Mouse (Mus musculus) urinary bladder, postnatal 14 days (tissue): Measurements from ENCODE around the gene Wipf2.
A peak's percentile ranks its signal among the peaks of the same experiment; 100 is the strongest.

Experiments used
- DNase-seq: peaks from one replicate; pipeline ENCODE4 v3.0.0; 2021; ENCODE audit warnings: low spot score

Gene Wipf2

DNA sequence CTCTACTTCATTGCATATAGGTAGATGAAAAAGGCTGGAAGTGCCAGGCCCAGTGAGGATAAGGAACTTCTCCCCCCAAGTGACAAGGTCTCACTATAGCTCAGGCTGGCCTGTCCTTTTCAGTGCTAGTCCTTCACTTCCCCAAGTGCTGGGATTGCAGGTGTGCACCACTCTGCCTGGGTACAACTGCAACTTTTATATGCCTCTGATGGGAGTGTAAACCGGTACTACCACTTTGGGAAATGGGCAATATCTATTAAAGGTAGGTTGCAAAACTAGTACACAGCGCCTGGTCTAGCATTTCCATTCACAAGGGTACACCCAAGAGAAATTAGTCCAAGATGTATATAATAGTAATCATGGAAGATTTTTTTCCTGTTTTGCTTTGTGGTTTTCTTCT lies 8.8 kb upstream of the Wipf2 start:
- no peak for DNase-seq

DNA sequence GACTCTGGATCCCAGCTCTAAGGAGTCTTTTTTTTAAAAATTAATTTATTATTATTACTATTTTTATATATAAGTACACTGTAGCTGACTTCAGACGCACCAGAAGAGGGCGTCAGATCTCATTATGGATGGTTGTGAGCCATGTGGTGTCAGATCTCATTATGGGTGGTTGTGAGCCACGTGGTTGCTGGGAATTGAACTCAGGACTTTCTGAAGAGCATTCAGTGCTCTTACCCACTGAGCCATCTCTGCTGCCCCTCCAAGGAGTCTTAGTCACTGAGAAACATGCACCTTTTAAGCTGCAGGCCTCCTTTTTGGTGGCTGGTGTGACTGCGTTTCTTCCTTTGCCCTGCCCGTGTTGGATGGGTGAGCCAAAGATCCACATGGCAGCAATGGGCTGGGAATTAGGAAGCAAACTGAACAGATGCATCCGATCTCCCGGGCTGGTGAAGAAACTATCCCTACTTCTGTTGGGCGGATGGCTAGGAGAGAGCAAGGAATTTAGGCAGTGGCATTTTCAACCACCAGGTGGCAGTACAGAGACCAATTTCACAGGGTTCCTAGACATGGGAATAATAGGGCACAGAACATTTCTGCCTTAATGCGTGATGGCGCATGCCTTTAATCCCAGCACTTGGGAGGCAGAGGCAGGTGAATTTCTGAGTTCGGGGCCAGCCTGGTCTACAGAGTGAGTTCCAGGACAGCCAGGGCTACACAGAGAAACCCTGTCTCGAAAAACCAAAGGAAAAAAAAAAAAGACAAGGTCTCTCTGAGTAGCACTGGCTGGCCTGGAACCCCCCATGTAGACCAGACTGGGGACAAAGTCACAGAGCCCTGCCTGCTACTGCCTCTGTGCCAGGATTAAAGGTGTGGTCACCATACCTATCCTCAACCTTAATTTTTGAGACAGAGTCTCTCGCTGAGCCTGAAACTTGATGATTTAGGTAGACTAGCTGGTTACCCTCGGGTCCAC lies 4.4 kb upstream of the Wipf2 start:
- peak; percentile 92 for DNase-seq

DNA sequence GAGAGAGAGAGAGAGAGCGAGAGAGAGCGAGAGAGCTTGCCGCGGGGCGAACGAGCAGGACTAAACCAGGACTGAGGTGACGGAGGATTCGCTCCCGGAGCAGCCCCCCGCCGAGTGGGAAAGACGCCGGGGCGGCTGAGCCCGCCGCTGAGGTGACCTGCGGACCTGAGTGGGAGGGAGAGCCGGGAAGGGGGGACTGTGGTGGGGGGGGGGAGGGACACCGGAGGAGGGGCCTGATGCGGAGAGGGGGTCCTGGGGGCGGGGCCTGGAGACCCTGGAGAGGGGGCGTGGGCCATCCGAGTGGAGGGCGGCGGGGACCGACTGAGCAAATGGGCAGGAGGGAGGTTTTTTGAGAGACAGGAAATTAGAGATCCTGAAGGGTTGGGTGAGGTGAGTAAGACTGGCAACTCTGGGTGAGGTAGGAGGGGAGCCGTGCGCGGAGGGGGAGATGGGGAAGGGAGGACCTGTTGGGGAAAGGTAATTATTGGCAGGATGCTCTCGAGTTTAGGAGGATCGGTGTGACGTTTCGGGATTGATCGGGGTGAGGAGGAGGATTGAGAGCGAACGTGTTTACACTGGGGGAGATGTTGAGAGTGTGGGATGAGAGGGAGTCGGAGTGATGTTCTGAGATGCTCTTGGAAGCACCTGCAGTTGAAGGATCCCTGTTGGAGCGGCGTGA lies 452 bp downstream of the Wipf2 start:
- DNase-seq = peak; percentile 52

DNA sequence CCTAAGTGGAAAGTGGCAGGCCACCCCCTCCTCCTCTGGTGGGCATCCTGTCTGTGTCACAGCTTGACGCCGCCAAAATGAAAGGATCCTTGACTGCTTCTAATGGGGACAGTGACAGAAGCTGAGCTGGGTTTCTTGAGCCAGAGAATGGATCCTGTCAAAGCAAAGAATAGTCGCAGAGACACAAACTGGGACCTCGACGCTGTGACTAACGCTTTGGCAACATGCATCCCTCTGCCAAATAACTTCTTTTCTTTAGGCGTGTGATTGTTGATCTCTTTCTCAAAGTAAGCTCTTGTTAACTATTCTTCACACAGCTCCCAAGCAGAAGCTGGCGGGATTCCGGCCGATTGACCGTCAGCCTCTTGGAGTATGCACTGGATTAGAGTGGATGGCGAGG lies 3.9 kb downstream of the Wipf2 start:
- no peak for DNase-seq

DNA sequence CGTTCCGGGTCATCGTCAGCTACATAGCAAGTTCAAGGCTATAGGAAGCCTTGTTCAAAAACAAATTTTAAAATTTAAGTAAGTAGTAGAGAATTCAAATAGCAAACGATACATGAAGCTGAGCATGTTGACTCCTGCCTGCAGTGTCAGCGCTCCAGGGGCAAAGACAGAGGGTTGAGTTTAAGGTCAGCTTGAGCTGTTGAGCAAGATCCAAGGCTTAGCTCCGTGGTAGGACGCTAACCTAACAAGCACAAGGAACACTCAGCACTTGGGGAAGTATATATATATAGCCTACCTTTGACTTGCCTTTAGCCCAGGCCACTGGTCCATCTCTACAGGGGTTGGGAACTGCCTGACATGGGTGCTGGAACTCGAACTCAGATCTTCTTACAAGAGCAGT lies 6.5 kb downstream of the Wipf2 start:
- DNase-seq = no peak

DNA sequence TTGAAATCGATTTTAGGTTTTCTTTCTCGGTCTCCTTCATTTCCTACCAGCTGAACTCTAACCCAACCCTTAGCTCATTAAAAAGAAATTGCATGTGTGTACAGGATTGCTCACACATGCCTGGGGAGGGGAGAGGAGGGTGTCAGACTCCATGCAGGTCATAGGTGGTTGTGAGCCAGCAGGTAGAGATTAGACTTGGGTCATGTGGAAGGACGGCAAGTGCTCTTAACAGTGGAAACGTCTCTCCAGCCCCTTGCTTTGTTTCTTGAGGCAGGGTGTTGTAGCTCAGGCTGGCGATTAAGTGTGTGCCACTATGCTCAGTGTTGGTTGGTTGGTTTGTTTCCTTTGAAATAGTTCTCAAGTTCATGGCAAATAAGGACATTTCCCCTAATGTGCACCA lies 7.4 kb downstream of the Wipf2 start:
- no peak for DNase-seq

DNA sequence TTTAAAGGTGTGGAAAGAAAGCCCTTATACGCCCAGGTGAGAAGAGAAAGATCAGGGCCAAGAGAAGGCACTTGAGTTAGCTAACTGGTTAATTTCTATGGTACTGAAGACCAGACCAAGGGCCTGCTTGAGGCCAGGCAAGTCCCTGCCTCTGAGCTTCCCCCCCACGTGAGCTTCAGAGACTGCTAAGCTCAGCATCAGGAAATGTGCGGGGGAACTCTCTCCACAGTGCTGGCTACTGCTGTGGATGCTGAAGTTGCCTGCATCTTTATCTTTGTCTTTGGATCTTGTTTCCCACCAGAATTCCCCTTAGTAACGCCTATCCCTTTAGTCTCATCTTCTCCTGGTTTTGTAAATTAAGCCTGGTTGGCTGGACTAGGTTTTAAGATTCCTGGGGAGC lies 8.0 kb downstream of the Wipf2 start:
- no peak for DNase-seq

DNA sequence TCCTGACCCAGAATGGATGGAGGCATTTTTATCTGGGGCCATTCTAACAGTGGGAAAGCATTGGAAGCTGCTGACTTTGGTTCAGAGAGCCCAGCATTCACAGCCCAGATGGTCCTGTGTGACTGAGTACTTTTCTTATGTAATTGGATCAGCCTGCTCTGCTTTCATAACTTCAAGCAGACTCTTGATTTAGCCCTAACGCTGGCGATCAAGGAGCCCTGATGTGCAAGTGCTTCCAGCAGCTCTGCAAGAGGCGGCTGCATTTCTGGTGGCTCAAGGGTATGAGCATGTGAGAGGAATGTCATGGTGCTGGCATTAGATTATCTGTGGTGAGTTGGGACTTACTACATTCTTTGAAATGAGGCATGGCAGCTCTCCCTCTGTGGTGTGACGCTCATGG lies 8.6 kb downstream of the Wipf2 start:
- DNase-seq = no peak

DNA sequence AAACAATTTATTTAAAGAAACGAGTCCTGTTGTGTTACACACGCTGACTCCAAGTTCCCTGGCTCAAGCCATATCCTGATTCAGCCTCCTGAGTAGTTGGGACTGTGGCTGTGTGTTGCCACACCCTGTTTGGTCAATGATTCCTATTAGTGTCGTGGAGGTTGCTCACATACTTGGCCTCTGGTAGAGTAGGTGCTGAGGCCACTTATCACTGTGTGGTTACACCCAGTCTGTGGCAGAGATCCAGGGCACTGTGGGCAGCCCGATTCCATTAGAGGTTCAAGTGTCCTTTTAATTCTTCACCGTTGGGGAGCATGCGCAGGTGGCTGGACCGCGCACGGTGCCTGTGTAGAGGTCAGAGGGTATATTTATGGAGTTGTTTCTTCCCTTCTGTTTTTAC lies 10.5 kb downstream of the Wipf2 start:
- DNase-seq = no peak

DNA sequence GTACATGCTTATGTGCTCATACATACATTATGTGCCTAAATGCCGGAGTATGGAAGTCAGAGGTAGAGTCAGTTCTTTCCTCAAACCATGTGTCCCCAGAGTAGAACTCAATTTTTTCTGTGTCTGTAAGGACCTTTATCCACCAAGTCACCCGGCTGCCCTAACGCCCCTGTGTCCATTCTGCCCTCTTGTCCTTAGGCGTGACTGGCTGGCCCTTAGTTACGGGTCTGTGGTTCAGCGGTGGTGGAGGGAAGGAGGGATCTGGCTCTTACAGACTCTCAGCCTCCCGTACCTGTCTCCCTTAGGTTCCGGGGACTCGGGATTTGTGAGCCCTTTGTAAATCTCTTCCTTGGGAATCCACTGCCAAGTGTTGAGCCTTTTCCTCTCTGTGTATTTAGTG lies 13.6 kb downstream of the Wipf2 start:
- DNase-seq = no peak

DNA sequence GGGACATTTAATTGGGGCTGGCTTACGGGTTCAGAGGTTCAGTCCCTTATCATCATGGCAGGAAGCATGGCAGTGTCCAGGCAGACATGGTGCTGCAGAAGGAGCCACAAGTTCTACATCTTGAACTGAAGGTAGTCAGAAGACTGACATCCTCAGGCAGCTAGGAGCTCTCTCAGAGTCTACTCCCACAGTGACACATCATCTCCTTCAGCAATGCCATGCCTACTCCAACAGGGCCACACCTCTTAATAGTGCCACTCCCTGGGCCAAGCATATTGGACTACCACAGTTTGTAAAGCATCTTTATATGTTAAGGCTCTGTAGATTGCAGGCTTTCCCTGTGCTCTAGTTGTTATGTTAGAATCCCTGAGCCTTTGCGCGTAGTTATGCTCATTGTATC lies 24.3 kb downstream of the Wipf2 start:
- no peak for DNase-seq

DNA sequence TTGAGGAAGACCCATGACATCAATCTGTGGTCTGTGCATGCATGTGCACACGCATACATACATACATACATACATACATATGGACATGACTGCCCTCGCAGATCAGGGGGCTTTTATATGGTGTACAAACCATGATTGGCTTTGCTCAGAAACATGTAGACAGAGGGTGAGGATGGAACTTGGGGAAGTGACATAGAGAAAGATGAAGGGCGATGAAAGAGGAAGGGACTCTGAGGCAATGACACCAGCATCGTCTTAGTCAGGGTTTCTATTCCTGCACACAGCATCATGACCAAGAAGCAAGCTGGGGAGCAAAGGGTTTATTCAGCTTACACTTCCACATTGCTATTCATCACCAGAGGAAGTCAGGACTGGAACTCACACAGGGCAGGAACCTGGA lies 25.6 kb downstream of the Wipf2 start:
- no peak for DNase-seq

DNA sequence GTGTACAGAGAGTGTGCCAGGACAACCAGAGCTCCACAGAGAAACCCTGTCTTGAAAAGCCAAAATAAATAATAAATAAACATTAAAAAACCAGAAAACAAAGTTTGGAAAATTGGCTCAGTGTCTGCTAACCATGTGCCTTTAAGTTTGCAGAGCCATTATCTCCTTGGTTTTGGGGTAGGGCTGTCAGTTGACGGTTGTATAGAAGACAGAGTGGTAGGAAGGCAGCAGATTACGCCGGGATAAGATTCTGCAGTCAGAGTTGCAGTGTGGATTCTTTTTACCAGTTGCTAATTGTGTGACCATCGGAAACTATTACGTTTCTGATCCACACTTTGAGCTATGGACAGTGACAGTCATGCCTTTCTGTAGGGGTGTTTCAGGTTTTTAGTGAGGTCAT lies 26.5 kb downstream of the Wipf2 start:
- no peak for DNase-seq

DNA sequence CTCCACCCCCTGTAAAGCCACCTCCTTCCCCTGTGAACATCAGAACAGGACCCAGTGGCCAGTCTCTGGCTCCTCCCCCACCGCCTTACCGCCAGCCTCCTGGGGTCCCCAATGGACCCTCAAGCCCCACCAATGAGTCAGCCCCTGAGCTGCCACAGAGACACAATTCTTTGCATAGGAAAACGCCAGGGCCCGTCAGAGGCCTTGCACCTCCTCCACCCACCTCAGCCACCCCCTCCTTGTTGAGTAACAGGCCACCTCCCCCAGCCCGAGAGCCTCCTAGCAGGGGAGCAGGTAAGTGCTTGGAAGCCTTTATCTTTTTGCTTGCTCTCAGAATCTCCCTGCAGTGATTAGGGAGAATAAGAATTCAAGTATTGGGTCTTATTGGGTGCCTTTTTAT lies 29.0 kb downstream of the Wipf2 start:
- DNase-seq = no peak

DNA sequence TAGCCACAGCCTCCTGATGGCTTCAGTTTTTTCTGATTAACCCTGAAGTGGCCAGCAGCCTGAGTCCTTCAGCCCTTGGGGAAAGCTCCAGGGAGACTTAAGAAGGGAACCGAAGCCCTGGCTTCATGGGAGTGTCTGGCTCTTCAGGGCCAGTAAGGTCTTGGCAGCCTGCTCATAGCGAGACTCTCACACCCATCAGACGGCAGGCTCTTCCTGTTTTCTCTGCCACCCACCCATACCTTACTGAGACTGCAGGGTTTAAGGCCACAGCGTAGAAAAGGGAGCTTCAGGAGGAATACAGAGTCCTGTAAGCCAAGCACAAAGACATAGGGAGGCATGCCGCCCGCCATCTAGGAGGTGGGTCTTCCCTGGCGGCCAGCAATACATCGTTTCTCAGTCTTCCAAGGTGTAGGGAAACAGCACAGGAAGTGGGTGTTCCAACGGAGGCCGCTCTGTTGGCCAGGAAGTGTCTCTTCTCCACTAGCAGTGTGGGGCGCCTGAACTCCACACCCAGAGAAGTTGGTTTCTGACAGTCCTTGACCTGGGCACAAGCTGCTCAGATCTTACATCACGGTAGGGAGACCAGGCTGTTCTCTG lies 37.2 kb downstream of the Wipf2 start:
- DNase-seq = no peak

DNA sequence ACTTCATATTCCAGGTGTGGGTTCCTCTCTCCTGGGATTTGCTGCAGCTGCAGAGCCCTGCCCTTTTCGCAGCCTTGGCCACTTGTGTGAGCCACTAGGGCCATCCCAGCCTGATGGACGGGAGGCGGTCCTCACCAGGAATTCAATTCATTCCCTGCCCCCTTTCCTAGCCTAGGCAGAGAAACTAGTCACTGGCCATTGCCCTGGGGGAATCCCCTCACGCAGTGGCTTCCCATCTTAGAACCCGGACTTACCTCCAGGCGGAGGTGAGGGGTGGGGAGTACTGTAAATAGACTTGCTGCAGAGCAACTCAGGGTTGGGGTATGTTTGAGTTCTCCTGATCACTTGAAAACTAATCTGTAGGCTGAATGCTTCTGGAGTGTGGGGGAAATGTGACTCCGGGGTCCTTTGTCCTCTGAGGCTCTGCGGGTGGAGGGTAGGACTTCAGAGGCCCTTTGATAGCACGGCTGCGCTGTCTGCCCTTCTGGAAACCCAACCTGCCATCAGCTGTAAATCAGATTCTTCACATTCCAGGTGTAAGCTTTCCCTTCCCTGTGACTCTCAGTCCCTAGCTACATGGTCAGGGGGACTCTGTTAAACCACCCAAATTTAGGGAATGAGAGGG lies 39.3 kb downstream of the Wipf2 start:
- DNase-seq = no peak

DNA sequence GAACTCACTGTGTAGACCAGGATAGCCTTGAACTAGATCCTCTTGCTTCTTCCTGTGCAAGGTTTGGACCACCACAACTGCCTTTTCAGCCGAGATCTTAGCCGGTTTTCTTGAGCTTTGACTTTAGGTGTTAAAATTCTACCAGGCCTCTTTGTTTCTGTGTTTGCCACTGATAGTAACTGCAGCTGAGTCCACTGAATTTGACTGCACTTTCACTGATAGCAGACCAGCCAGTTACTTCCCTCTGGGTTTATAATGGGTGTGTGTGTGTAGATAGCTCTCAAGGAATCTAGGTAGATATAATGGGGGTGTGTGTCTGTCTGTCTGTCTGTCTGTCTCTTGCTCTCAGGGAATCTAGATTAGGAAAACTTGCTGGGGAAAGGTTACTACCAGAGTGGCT lies 41.1 kb downstream of the Wipf2 start:
- no peak for DNase-seq

DNA sequence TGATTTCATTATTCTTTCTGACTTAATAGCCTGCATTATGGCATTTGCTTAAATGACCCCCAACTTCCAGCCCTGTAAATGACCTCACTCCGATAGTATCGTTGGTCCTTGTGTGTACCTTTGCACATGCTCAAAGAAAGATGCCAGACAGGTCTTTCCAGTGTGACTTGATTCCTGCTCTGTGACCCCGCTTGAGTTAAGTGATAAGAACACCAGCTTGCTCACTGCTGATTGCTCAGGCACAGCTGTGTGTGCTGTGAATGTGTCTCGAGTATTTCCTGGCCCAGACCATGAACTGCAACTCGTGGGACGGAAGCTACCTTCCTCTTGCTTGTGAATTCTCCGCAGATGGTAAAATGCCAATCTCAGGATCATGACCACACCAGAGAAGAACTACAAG lies 41.6 kb downstream of the Wipf2 start:
- DNase-seq = peak; percentile 83

DNA sequence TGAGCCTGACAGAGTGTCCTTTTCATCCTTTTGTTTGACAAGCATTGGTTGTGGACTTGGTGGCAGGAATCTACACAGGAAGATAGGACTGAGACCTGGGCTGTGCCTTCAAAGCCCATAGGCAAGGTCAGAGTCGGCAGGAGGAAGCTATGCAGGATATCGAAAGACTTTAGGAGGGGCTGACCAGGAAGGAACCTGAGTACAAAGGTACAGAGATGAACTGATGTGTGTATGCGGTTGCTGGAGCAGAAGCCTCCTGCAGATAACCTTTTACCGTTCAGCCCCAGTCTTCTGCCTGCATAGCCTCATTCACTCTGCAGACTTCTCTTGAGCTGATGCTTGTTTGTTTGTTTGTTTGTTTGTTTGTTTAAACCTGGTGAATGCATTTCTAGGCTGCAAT lies 42.1 kb downstream of the Wipf2 start:
- DNase-seq = no peak

DNA sequence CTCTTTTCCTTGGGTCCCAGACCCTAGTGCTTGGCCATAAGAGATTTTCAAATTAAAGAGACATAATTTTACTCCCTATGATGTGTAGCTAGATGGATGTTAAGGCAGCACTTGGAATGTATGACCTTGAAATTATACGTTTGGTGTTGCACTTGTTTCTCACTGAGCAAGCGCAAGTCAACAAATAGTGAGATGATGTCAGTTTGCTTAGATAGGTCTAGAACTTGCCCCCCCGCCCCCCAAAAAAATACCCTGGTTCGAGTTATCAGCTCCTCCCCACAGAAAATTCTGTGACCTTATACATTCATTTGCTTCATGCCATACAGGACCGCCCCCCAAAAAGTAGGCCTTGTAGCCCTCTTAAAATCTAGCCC lies 43.6 kb downstream of the Wipf2 start:
- DNase-seq = no peak

DNA sequence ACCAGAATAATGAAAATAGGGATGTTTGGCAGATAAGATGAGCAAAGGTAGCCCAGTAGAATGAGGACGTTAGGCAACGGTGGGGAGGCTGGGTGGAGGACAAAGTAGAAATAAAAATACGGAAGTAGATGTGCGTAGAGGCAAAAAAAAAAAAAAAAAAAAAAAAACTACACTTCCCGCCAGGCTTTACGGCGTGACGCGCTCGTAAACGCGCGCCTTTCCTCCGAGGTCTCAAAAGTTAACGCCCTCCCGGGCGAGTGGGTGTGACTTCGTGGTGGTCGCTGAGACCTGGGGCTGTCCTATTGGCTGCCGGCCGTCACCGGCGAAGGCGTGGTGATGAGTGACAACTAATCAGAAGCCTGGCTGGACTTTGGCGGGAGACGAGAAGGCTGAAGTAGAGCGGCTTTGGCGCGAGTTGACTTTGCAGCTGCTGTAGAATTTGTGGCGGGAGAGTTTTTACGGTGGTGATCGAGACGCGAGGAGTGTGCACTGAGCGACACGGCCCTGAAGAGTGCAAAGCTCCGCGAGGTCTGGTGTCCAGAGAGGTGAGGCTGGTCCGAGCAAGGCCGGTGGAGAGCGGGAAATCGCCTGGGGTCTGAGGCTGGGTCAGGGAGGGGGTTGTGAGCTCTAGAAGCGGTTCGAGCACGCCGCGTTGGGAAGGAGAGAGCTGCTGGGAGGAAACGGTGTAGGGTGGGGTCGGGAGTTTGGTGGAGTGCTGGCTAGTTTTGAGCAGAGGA lies 44.2 kb downstream of the Wipf2 start, which contains the start of gene Cdc6:
Cdc6 (plus strand) TSS at position 365 of the 737 bp plus-strand sequence.
- peak; percentile 97 for DNase-seq

DNA sequence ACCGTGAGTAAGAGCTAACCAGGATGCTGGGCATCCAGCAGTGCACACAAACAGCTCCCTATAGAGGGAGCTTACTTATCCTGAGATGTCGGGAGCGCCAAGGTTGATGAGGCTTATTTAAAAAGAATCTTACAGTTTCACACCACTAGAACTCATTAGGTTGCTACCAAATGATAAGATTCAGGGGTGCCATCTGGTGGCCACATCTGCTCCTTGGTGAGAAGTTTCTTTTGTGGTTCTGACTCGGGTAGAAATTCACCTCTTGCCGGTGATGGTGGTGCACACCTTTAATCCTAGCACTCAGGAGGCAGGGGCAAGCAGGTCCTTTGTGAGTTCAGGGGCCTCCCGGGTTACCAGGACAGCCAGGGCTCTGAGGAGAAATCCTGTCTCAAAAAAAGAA lies 46.2 kb downstream of the Wipf2 start:
- peak; percentile 81 for DNase-seq
